Mouse (Mus musculus) lung, postnatal 4 days (tissue): ENCODE measurements around the gene Gm21860.
"Not testable (repeated sequence)": the region's sequence is repeated elsewhere in the genome, so short reads cannot be mapped to it uniquely, and the experiment has no call there.

Experiments
- DNase-seq, 2 experiments: peaks; one replicate each; pipeline ENCODE4 v3.0.0; 2021

Gm21860 gene

DNA sequence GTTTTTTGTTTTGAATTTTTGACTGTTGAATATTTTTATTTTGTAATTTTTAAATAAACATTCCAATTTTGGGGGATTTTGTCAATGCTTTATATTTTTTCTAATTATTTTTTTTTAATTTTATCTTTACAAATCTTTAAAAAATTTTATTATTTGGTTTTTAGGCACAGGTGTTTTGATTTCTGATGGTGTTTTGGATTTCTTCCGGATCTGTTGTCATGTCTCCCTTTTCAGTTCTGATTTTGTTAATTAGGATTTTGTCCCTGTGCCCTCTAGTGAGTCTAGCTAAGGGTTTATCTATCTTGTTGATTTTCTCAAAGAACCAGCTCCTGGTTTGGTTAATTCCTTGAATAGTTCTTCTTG, 23.0 kb downstream of the Gm21860 start:
- DNase-seq, result not testable (repeated sequence)

DNA sequence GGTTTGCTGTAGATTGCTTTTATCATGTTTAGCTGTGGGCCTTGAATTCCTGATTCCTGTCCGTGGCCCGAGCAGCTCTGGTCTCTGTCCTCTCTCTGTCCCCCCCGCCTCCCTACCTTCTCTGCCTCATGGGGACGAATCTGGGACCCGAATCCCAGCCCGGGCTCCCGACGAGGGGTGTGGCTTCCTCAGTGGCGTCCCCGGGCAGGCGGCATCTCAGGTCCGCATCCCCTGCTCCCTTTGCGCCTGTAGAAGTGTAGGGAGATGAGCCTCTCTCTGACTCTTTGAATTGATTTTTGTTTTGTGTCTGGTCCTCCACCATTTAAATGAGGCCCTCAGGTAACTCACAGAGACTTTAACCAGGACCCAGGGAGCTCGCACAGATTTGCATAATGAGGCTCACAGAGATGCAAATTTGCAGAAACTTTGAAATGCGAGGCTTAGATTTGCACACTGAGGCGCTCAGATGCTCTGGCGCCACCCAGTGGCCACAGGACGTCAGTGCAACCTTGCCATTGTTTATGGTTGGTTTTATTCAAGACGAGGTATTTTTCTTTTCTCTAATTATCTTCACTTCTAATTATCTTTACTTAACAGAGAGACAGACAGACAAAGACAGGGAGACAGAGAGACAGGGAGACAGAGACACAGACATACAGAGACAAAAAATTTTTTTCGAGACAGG, 23.6 kb downstream of the Gm21860 start:
- DNase-seq, result peak in 1 of 2 experiments; percentile 32

DNA sequence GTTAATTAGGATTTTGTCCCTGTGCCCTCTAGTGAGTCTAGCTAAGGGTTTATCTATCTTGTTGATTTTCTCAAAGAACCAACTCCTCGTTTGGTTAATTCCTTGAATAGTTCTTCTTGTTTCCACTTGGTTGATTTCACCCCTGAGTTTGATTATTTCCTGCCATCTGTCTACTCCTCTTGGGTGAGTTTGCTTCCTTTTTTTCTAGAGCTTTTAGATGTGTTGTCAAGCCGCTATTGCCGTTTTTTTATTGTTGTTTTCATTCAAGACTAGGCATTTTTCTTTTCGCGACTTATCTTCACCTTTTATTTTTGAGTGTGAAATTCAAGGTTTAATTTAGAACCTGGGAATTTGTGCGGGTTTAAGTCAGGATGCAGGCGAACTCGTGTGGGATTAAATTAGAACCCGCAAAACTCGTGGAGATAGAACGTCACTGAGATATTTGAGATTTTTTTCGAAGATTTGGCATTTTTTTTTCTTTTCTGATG, 24.8 kb downstream of the Gm21860 start:
- DNase-seq, result not testable (repeated sequence)

DNA sequence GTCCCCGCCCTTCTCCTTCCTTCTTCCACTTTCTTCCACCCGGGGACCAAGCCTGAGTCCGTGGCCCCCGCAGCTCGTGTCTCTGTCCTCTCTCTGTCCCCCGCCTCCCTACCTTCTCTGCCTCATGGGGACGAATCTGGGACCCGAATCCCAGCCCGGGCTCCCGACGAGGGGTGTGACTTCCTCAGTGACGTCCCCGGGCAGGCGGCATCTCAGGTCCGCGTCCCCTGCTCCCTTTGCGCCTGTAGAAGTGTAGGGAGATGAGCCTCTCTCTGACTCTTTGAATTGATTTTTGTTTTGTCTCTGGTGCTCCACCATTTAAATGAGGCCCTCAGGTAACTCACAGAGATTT, 25.7 kb downstream of the Gm21860 start:
- DNase-seq, result not testable (repeated sequence)

DNA sequence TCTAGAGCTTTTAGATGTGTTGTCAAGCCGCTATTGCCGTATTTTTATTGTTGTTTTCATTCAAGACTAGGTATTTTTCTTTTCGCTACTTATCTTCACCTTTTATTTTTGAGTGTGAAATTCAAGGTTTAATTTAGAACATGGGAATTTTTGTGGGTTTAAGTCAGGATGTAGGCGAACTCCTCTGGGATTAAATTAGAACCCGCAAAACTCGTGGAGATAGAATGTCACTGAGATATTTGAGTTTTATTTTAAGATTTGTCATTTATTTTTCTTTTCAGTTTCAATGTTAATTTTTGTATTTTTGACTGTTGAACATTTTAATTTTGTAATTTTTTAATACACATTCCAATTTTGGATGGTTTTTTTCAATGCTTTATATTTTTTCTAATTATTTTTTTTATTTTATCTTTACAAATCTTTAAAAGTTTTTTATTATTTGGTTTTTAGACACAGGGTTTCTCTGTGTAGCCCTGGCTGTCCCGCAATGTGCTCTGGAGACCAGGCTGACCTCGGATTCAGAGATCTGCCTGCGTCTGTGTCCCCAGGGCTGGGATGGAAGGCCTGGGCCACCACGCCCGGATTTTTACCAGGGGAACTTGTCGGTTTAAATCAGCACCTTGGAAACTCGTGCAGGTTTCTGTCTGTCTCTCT, 26.2 kb downstream of the Gm21860 start:
- peak; percentile 26 to 45 for DNase-seq

DNA sequence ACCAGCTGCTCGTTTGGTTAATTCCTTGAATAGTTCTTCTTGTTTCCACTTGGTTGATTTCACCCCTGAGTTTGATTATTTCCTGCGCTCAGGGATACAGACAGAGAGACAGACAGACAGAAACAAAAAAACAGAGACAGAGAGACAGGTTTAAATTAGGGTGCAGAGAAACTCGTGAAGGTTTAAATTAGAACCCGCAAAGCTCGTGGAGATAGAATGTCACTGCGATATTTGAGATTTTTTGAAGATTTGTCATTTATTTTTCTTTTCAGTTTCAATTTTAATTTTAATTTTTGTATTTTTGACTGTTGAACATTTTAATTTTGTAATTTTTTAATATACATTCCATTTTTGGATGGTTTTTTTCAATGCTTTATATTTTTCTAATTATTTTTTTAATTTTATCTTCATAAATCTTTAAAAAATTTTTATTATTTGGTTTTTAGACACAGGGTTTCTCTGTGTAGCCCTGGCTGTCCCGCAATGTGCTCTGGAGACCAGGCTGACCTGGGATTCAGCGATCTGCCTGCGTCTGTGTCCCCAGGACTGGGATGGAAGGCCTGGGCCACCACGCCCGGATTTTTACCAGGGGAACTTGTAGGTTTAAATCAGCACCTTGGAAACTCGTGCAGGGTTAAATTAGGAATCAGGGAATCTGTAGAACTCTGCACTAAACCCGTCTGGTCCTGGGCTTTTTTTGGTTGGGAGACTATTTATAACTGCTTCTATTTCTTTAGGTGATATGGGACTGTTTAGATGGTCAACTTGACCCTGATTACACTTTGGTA, 27.3 kb downstream of the Gm21860 start:
- not testable (repeated sequence) for DNase-seq

DNA sequence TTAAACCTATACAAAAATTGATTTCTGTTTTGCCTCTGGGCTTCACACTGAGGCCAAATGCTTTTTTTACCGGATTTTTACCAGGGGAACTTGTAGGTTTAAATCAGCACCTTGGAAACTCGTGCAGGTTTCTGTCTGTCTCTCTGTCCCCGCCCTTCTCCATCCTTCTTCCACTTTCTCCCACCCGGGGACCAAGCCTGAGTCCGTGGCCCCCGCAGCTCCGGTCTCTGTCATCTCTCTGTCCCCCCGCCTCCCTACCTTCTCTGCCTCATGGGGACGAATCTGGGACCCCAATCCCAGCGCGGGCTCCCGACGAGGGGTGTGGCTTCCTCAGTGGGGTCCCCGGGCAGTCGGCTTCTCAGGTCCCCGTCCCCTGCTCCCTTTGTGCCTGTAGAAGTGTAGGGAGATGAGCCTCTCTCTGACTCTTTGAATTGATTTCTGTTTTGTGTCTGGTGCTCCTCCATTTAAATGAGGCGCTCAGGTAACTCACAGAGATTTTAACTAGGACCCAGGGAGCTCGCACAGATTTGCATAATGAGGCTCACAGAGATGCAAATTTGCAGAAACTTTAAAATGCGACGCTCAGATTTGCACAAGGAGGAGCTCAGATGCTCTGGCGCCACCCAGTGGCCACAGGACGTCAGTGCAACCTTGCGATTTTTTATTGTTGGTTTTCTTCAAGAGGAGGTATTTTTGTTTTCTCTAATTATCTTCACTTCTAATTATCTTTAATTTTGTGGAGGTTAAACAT, 28.7 kb downstream of the Gm21860 start:
- DNase-seq, result not testable (repeated sequence)

DNA sequence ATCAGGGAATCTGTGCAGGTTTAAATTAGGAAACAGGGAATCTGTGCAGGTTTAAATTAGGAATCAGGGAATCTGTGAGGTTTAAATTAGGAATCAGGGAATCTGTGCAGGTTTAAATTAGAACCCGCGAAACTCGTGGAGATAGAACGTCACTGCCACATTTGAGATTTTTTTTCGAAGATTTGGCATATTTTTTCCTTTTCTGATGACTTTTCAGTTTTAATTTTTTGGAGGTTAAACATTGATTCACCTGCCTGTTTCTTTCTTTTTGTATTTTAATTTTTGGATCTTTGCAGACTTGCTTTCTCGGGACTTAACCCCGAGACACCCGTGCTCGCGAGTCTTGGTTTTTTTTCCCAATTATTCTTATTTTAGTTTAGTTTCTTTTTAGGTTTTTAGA, 29.5 kb downstream of the Gm21860 start:
- DNase-seq, result not testable (repeated sequence)

DNA sequence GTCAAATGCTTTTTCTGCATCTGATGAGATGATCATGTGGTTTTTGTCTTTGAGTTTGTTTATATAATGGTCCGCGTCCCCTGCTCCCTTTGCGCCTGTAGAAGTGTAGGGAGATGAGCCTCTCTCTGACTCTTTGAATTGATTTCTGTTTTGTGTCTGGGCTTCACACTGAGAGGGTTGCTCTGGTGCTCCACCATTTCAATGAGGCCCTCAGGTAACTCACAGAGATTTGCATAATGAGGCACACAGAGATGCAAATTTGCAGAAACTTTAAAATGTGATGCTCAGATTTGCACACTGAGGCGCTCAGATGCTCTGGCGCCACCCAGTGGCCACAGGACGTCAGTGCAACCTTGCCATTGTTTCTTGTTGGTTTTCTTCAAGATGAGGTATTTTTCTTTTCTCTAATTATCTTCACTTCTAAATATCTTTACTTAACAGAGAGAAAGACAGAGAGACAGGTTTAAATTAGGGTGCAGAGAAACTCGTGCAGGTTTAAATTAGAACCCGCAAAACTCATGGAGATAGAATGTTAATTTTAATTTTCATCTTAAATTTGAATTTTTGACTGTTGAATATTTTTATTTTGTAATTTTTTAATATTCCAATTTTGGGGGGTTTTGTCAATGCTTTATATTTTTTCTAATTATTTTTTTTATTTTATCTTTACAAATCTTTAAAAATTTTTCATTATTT, 30.5 kb downstream of the Gm21860 start:
- peak in 1 of 2 experiments; percentile 8 for DNase-seq

DNA sequence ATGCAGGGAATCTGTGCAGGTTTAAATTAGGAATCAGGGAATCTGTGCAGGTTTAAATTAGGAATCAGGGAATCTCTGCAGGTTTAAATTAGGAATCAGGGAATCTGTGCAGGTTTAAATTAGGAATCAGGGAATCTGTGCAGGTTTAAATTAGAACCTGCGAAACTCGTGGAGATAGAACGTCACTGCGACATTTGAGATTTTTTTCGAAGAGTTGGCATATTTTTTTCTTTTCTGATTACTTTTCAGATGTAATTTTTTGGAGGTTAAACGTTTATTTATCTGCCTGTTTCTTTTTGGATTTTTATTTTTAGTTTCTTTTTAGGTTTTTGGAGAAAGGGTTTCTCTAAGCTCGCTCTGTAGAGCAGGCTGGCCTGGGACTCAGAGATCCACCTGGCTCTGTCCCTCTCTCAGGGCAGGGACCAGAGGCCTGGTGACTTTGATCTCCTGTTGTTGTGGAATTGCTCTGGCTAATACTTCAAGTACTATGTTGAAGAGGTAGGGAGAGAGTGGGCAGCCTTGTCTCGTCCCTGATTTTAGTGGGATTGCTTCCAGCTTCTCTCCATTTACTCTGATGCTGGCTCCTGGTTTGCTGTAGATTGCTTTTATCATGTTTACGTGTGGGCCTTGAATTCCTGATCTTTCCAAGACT, 31.2 kb downstream of the Gm21860 start:
- DNase-seq, result peak; percentile 42 to 55

DNA sequence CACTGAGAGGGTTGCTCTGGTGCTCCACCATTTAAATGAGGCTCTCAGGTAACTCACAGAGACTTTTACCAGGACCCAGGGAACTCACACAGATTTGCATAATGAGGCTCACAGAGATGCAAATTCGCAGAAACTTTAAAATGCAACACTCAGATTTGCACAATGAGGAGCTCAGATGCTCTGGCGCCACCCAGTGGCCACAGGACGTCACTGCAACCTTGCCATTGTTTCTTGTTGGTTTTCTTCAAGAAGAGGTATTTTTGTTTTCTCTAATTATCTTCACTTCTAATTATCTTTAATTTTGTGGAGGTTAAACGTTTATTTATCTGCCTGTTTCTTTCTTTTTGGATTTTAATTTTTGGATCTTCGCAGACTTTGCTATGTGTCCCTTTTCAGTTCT, 34.1 kb downstream of the Gm21860 start:
- DNase-seq, result not testable (repeated sequence)

DNA sequence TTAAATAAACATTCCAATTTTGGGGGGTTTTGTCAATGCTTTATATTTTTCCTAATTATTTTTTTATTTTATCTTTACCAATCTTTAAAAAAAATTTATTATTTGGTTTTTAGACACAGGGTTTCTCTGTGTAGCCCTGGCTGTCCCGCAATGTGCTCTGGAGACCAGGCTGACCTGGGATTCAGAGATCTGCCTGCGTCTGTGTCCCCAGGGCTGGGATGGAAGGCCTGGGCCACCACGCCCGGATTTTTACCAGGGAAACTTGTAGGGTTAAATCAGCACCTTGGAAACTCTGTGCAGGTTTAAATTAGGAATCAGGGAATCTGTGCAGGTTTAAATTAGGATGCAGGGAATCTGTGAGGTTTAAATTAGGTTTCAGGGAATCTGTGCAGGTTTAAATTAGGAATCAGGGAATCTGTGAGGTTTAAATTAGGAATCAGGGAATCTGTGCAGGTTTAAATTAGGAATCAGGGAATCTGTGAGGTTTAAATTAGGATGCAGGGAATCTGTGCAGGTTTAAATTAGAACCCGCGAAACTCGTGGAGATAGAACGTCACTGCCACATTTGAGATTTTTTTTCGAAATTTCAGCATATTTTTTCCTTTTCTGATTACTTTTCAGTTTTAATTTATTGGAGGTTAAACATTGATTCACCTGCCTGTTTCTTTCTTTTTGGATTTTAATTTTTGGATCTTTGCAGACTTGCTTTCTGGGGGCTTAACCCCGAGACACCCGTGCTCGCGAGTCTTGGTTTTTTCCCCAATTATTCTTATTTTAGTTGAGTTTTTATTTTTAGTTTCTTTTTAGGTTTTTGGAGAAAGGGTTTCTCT, 35.0 kb downstream of the Gm21860 start:
- DNase-seq, result not testable (repeated sequence)

DNA sequence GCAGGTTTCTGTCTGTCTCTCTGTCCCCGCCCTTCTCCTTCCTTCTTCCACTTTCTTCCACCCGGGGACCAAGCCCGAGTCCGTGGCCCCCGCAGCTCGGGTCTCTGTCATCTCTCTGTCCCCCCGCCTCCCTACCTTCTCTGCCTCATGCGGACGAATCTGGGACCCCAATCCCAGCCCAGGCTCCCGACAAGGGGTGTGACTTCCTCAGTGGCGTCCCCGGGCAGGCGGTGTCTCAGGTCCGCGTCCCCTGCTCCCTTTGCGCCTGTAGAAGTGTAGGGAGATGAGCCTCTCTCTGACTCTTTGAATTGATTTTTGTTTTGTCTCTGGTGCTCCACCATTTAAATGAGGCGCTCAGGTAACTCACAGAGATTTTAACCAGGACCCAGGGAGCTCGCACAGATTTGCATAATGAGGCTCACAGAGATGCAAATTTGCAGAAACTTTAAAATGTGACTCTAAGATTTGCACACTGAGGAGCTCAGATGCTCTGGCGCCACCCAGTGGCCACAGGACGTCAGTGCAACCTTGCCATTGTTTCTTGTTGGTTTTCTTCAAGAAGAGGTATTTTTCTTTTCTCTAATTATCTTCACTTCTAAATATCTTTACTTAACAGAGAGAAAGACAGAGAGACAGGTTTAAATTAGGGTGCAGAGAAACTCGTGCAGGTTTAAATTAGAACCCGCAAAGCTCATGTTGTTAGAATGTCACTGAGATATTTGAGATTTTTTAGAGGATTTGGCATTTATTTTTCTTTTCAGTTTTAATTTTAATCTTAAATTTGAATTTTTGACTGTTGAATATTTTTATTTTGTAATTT, 35.8 kb downstream of the Gm21860 start:
- DNase-seq, result peak; percentile 57 to 66

DNA sequence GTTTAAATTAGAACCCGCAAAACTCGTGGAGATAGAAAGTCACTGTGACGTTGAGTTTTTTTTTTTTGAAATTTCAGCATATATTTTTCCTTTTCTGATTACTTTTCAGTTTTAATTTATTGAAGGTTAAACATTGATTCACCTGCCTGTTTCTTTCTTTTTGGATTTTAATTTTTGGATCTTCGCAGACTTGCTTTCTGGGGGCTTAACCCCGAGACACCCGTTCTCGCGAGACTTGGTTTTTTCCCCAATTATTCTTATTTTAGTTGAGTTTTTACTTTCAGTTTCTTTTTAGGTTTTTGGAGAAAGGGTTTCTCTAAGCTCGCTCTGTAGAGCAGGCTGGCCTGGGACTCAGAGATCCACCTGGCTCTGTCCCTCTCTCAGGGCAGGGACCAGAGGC, 36.6 kb downstream of the Gm21860 start:
- DNase-seq, result not testable (repeated sequence)

DNA sequence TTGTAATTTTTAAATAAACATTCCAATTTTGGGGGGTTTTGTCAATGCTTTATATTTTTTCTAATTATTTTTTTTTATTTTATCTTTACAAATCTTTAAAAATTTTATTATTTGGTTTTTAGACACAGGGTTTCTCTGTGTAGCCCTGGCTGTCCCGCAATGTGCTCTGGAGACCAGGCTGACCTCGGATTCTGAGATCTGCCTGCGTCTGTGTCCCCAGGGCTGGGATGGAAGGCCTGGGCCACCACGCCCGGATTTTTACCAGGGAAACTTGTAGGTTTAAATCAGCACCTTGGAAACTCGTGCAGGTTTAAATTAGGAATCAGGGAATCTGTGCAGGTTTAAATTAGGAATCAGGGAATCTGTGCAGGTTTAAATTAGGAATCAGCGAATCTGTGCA, 37.1 kb downstream of the Gm21860 start:
- DNase-seq, result peak; percentile 22 to 46
